28 mouse cellular contexts compared by ENCODE assay signal in genomic region chr3:157240240-157240639, GRCm38 (mm10).
"Had no signal": no experiment of that assay in that cellular context is flagged by ENCODE, and none has a peak within 500 bp of the region (broad histone marks: within the 10 kb centered on the region; RNA-seq: fewer than 3 reads in every experiment).

No protein-coding gene starts in this region.

- H3K9ac ChIP-seq: heart, embryonic 13.5 days; heart, embryonic 15.5 days; hindbrain, embryonic 12.5 days; hindbrain, embryonic 14.5 days; kidney, embryonic 15.5 days; limb, embryonic 12.5 days; liver, embryonic 13.5 days; liver, embryonic 15.5 days had no signal

- H3K4me1 ChIP-seq: hindbrain, embryonic 12.5 days; kidney, embryonic 15.5 days; limb, embryonic 10.5 days; limb, embryonic 12.5 days; liver, embryonic 13.5 days; liver, embryonic 15.5 days had no signal

- H3K4me3 ChIP-seq: heart, adult 2 months; heart, embryonic 13.5 days; heart, embryonic 15.5 days; hindbrain, embryonic 12.5 days; kidney, embryonic 15.5 days; limb, embryonic 10.5 days; limb, embryonic 12.5 days; liver, embryonic 13.5 days; liver, embryonic 15.5 days had no signal

- H3K36me3 ChIP-seq: heart, embryonic 13.5 days; heart, embryonic 15.5 days; hindbrain, embryonic 12.5 days; kidney, embryonic 15.5 days; limb, embryonic 10.5 days; limb, embryonic 12.5 days; liver, embryonic 13.5 days; liver, embryonic 15.5 days had no signal

- ATAC-seq: hindbrain, postnatal 0 days; intestine, embryonic 16.5 days had no signal

- H3K27me3 ChIP-seq: heart, embryonic 13.5 days; heart, embryonic 15.5 days; hindbrain, embryonic 12.5 days; kidney, embryonic 15.5 days; limb, embryonic 12.5 days; liver, embryonic 13.5 days; liver, embryonic 15.5 days had no signal

- H3K9me3 ChIP-seq: heart, embryonic 13.5 days; heart, embryonic 15.5 days; hindbrain, embryonic 12.5 days; kidney, embryonic 15.5 days; limb, embryonic 10.5 days; limb, embryonic 12.5 days; liver, embryonic 13.5 days; liver, embryonic 15.5 days had no signal

- H3K27ac ChIP-seq: heart, adult 2 months; heart, embryonic 13.5 days; heart, embryonic 15.5 days; hindbrain, embryonic 12.5 days; hindbrain, embryonic 14.5 days; hindbrain, postnatal 0 days; kidney, embryonic 15.5 days; kidney, postnatal 0 days; limb, embryonic 10.5 days; limb, embryonic 12.5 days; liver, embryonic 13.5 days; liver, embryonic 15.5 days had no signal

- DNase-seq: gastrocnemius, postnatal 14 days; gastrocnemius, postnatal 36 days; heart, adult 11 months; heart, adult 2 months; heart, postnatal 14 days; heart, postnatal 36 days; kidney, adult 11 months; kidney, adult 2 months; kidney, adult 9 months; kidney, postnatal 14 days; kidney, postnatal 36 days; layer of hippocampus, adult 9-11 months; layer of hippocampus, postnatal 36 days; liver; liver, embryonic 13.5 days had no signal

- H3K4me2 ChIP-seq: heart, embryonic 11.5 days; heart, embryonic 13.5 days; heart, embryonic 15.5 days; hindbrain, embryonic 12.5 days; hindbrain, embryonic 14.5 days; kidney, embryonic 15.5 days; limb, embryonic 12.5 days; liver, embryonic 11.5 days; liver, embryonic 13.5 days; liver, embryonic 15.5 days had no signal
